Mouse (Mus musculus): Measurements from ENCODE around the gene Wdsub1. TPM values are rescaled to one million over a fixed set of nuclear protein-coding genes. Genes with fewer than 3 reads are reported as not detected.
"Not testable (repeated sequence)": the region's sequence is repeated elsewhere in the genome, so short reads cannot be mapped to it uniquely, and the experiment has no call there.

Gene Wdsub1
- 10 to 100 TPM; 12.8 to 15.3 TPM for total RNA-seq (2021)

GRCm38 (mm10) chr2:59881831-59882741 lies at the start of gene Wdsub1:
Gene Wdsub1, minus strand, starts transcription at chr2:59882591.
- intact Hi-C loops (cut with DNase I) = no loop called here
- DNase-seq (ENCODE audit: low spot score in 2 of 2) = peak; percentile 90 to 93

GRCm38 (mm10) chr2:59913610-59914009 lies 31.2 kb upstream of the Wdsub1 start:
- intact Hi-C loops (cut with DNase I) = no loop called here
- no peak for DNase-seq (ENCODE audit: low spot score in 2 of 2)

DNA sequence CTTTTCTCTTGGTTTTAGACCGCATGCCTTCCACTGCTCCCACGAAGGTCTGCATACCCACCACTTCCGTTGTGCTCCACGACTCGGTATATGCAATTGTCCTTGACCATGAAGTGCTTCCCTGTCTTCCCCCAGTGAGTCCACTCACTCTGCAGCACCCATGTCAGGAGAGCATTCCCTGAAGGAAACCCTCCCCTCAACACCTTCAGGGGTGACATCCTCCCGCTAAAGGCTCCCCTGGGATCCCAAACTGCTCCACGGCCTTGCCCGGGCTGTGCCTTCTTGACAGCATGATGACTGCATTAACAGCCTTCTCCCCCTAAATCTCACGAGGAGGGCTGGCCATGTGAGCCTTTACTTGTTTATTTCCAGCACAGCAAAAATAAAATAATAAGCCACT lies 25.7 kb upstream of the Wdsub1 start:
- DNase-seq (ENCODE audit: low spot score in 2 of 2) = no peak
- intact Hi-C loops (cut with DNase I) = no loop called here

DNA sequence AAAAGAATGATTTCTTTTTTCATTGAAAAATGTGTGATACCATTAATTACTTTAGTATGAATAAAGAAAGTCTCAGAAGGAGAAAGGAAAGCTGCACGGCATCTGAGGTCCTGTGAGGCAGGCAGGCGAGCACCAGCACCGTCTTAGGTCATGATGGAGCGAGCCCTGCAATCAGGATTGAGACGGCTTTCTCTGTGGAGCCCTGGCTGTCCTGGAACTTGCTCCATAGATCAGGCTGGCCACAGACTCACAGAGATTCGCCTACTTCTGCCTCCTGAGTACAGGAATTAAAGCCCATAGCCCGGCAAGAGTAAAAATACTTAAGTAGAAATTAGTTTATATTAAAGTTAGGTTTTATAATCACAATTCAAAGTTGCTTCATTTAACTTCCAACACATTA lies 21.6 kb upstream of the Wdsub1 start:
- DNase-seq (ENCODE audit: low spot score in 2 of 2) = no peak
- intact Hi-C loops (cut with DNase I) = no loop called here

- intact Hi-C loops (cut with DNase I) = no loop called here
- DNase-seq (ENCODE audit: low spot score in 2 of 2) = no peak
Measured at GRCm38 (mm10) chr2:59898666-59899065, 16.3 kb upstream of the Wdsub1 start.

DNA sequence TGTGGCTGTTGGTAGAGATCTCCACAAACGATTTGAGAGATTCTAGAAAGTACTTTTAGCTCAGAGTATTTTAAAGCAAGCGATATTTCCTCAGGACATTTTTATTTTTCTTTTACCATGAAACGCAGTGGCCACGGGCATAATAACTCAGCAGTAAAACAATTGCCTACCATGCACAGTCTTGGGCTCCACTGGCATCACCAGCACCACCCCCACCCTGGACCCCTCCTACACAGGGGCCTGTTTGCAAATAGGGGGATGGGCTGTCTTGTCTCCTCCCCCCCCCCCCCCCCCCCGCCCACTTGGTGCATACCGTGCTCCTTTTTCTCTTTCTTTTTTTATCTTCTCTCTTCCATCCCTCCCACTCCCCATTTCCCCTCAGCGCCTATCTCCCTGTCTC lies 15.7 kb upstream of the Wdsub1 start:
- intact Hi-C loops (cut with DNase I) = no loop called here
- DNase-seq (ENCODE audit: low spot score in 2 of 2) = no peak

GRCm38 (mm10) chr2:59896837-59897236 lies 14.4 kb upstream of the Wdsub1 start:
- intact Hi-C loops (cut with DNase I) = no loop called here
- DNase-seq (ENCODE audit: low spot score in 2 of 2) = peak in 1 of 2 experiments; percentile 41

DNA sequence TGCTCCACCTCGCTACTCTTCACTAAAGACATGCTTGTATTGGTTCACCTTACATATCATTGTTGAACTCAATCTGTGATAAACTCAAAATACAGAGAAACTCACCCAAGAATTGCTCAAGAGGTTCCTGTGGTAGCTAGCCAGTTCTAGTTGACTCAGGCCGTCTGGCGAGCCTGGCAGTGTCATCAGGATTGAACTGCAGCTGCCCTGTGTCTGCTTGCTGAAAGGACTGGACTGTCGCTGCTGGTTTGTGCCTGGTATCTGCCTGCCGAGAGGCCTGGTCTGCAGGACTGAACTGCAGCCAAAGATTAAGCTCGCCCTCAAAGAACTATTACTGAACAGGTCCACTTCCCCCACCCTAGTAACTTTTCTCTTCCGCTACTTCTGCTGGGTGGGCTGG lies 14.0 kb upstream of the Wdsub1 start:
- no peak for DNase-seq (ENCODE audit: low spot score in 2 of 2)
- intact Hi-C loops (cut with DNase I) = no loop called here

GRCm38 (mm10) chr2:59889699-59890098 lies 7.3 kb upstream of the Wdsub1 start:
- no peak for DNase-seq (ENCODE audit: low spot score in 2 of 2)
- intact Hi-C loops (cut with DNase I) = no loop called here

DNA sequence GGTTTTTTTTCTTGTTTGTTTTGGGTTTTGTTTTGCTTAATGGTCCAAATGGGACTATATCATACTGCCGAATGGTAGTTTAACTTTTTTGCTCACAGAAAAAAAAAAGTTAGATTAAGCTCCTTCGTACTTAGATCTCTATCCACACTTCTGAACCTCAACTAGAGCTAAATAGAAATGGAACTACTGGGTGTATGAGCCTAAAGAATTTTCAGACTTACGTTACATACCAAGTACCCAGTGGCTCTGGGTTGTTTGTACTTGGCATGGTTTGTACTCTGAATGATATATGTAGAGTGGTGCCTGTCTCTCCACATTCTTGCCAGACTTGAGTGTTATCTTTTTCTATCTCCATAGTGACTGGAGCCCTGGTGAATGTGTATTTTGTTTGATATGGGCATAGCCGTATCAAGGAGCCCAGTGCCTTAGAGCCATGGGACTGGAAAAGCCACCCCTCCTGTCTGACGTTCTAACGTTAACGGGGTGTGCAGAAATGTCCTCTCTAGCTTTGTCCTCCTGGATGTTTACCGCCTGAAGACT lies 421 bp upstream of the Wdsub1 start:
- intact Hi-C loops (cut with DNase I) = no loop called here

DNA sequence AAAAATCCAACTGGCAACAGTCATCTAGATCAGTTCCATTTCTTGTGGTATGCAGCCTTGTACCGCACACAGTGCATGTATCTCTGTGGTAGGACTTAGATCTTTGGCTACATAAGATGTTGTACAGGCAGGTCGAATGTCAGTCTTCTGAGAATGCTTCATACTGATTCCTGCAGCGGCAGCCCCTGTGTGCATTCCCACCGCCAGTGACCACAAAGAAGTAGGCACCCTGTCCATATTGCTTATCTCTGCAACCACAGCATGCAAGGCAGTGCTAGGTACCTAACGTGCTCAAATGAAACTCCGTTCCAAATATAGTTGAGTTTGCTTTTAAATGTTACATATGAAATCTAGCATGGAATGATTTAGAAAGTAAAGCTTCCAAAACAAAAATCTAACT lies 987 bp downstream of the Wdsub1 start:
- DNase-seq (ENCODE audit: low spot score in 2 of 2) = no peak
- intact Hi-C loops (cut with DNase I) = no loop called here

More for the DNA sequence above, 421 bp upstream of the Wdsub1 start:
- peak in 1 of 2 experiments; percentile 3 for DNase-seq (ENCODE audit: low spot score in 2 of 2)

- DNase-seq (ENCODE audit: low spot score in 2 of 2) = no peak
Measured at GRCm38 (mm10) chr2:59878221-59878620, 4.2 kb downstream of the Wdsub1 start.

GRCm38 (mm10) chr2:59877335-59877734 lies 5.1 kb downstream of the Wdsub1 start:
- intact Hi-C loops (cut with DNase I) = no loop called here
- DNase-seq (ENCODE audit: low spot score in 2 of 2) = no peak

More at GRCm38 (mm10) chr2:59878221-59878620, 4.2 kb downstream of the Wdsub1 start:
- intact Hi-C loops (cut with DNase I) = no loop called here

DNA sequence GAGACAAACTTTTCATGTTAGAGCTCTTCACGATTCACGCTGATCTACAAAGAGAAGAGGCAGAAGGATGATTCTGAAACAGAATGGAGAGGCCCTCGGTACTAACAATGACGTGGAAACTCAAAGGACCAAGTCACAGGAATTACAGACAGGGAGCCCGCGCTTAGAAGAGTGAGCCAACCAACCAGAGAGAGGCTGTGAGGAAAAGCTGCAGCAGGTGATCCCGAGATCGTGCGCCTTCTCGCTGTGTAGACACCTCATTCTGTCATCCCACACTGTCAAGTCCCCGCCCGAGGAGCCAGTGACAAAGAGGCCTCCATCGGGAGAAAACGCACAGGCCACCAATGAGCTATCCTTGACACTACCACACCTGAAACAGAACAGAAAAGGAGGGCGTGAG lies 5.9 kb downstream of the Wdsub1 start:
- intact Hi-C loops (cut with DNase I) = no loop called here
- DNase-seq (ENCODE audit: low spot score in 2 of 2) = no peak

- no peak for DNase-seq (ENCODE audit: low spot score in 2 of 2)
Measured at GRCm38 (mm10) chr2:59870526-59870925, 11.9 kb downstream of the Wdsub1 start.

DNA sequence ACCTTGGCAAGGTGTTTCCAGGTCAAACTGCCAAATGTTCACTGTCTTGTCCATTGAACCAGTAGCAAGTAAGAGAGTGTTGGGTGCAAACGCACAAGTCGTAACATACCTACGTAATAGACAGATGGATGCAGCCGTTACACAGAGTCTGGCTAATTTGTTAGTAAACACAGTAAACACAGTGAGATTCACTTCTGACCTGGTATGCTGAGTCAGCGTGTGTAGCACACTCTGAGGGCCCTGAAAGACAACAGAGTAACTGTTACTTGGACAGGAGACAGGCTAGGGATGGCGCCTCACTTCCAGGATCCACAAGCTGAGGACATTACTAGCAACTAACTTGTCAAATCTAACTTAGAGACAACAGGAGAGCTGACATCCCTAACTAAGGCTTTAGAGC lies 19.8 kb downstream of the Wdsub1 start:
- no peak for DNase-seq (ENCODE audit: low spot score in 2 of 2)
- intact Hi-C loops (cut with DNase I) = no loop called here

More at GRCm38 (mm10) chr2:59870526-59870925, 11.9 kb downstream of the Wdsub1 start:
- intact Hi-C loops (cut with DNase I) = no loop called here

DNA sequence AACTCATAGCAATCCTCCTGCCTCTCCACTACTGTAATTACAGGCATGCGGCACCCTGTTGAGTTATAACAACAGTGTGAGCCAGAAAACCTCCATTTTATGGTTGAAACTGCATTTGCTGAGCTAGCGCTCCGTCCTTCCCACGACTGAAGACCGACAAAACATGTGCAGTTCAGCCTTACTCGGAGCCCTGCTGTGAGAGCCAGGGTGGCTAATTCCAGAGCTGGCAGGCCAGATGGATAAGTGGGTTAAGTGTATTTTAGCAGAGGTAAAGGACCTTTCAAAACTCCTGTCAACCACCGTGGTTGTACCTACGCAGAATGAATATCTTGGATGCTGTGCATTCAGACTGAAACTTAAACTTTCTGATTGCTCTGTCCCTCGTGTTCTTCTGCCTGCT lies 28.0 kb downstream of the Wdsub1 start:
- peak in 1 of 2 experiments; percentile 46 for DNase-seq (ENCODE audit: low spot score in 2 of 2)
- intact Hi-C loops (cut with DNase I) = no loop called here

DNA sequence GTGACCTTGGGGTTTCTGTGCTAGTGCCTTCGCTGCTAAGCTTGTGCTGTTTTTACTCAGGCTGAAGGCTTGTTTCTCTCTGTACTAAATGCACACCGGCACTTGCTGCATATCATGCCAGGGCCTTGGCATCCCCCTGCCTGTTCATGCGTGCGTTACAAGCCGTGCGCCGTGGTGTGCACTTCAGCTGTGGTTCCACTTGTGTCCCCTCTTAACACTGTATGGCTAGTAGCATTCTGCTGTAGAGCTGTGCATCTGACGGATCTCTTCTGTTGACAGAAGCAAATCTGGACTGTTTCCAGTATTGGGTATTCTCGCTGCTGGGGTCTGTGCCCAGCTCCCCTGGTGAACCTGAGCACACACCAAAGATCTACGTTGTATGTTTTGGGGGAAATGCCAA lies 28.8 kb downstream of the Wdsub1 start:
- no peak for DNase-seq (ENCODE audit: low spot score in 2 of 2)
- intact Hi-C loops (cut with DNase I) = no loop called here

GRCm38 (mm10) chr2:59852916-59853315 lies 29.5 kb downstream of the Wdsub1 start:
- DNase-seq (ENCODE audit: low spot score in 2 of 2) = no peak
- intact Hi-C loops (cut with DNase I) = no loop called here

DNA sequence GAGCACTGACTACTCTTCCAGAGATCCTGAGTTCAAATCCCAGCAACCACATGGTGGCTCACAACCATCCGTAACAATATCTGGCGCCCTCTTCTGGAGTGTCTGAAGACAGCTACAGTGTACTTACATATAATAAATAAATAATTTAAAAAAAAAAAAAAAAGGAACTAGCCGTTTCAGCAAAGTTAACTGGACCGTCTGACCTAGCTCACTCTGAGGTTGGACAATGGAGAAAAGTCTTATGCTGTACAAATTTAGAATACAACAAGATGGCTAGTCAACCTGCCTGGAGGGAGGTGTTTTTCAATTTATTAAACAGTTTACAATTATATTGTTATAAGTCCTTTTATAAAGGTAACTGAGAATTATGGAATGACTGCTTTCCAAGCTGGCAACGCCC lies 30.5 kb downstream of the Wdsub1 start:
- intact Hi-C loops (cut with DNase I); DNase-seq (ENCODE audit: low spot score in 2 of 2): not testable (repeated sequence)

- DNase-seq (ENCODE audit: low spot score in 2 of 2) = no peak
- intact Hi-C loops (cut with DNase I) = no loop called here
Measured at GRCm38 (mm10) chr2:59843848-59844247, 38.5 kb downstream of the Wdsub1 start.

Data from left cerebral cortex, postnatal 25 days (tissue).